Mouse (Mus musculus) bone marrow macrophage, adult 2 months (primary cell): ENCODE data around the gene Foxo1. TPM values are rescaled to one million over a fixed set of nuclear protein-coding genes. Genes with fewer than 3 reads are reported as not detected.
A peak's percentile ranks its signal among the peaks of the same experiment; 100 is the strongest.

Experiments
- H3K27ac ChIP-seq: 2 replicates; pipeline ENCODE4 v1.5.1; 2012; ENCODE audit warnings: low read depth, low read length; ENCODE audit not compliant: insufficient read depth
- H3K4me1 ChIP-seq: 2 replicates; pipeline ENCODE4 v1.6.1; 2012; ENCODE audit warnings: low read length; ENCODE audit not compliant: control insufficient read depth, insufficient read depth
- H3K4me3 ChIP-seq: 2 replicates; pipeline ENCODE4 v1.5.1; 2012; ENCODE audit warnings: mild to moderate bottlenecking, low read length, moderate library complexity; ENCODE audit not compliant: insufficient read depth
- CTCF ChIP-seq: IDR thresholded peaks from 2 replicates; pipeline ENCODE4 v1.5.1; 2012; ENCODE audit warnings: low read depth, mild to moderate bottlenecking, low read length, moderate library complexity
- POLR2A ChIP-seq: IDR thresholded peaks from 2 replicates; pipeline ENCODE4 v1.6.1; 2012; ENCODE audit warnings: mild to moderate bottlenecking, low read depth, low read length, borderline replicate concordance
- polyA plus RNA-seq: library from polyadenylated mRNA; stranded (reverse); fragments of >200 nt; gene quantifications from 2 replicates; pipeline ENCODE4 v1.2.4, GENCODE M21; 2012; ENCODE audit not compliant: missing spikeins, insufficient read depth, insufficient read length

The Foxo1 gene
- polyA plus RNA-seq, 1 experiment: 6.2 TPM

GRCm38 (mm10) chr3:52245996-52246830 lies 21.9 kb upstream of the Foxo1 start:
- Histone ChIP-seq H3K4me1 (peaks cover 3% of the 10 kb centered on the region; the same call in 1 of the 2 replicates), H3K27ac (no peak overlapping the region), H3K4me3 (no peak overlapping the region)
- TF ChIP-seq CTCF: peak; percentile 20; the same call in 1 of the 2 replicates
- TF ChIP-seq POLR2A: no peak

DNA sequence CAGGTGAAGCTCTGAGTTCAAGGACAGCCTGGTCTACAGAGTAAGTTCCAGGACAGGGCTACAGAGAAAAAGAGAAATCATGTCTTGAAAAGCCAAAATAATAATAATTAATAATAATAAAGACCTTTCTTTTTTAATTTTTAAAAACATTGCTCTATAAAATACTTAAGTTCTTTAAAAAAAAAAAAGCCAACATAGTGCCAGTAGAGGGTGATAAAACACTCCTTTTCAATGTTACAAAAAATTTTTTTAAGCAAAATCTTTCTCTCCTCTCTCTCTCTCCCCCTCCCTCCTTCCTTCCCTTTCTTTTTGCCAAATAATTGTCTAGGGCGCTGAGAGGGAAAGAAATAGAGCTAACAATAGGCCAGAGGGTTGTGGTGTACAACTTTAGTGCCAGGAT lies 17.0 kb upstream of the Foxo1 start:
- TF ChIP-seq CTCF (no peak), POLR2A (no peak)
- Histone ChIP-seq H3K27ac (no peak overlapping the region), H3K4me3 (no peak overlapping the region), H3K4me1 (peaks cover 3% of the 10 kb centered on the region; the same call in 1 of the 2 replicates)

- H3K27ac ChIP-seq: no peak overlapping the region
- no peak overlapping the region for H3K4me3 ChIP-seq
- H3K4me1 ChIP-seq: no peaks in the 10 kb centered on the region
- TF ChIP-seq CTCF: 0 out of 2 replicates have a peak, but pooled peaks have one; percentile 51
- no peak for TF ChIP-seq POLR2A
These were observed 14.3 kb upstream of the Foxo1 start for GRCm38 (mm10) chr3:52253656-52254461.

DNA sequence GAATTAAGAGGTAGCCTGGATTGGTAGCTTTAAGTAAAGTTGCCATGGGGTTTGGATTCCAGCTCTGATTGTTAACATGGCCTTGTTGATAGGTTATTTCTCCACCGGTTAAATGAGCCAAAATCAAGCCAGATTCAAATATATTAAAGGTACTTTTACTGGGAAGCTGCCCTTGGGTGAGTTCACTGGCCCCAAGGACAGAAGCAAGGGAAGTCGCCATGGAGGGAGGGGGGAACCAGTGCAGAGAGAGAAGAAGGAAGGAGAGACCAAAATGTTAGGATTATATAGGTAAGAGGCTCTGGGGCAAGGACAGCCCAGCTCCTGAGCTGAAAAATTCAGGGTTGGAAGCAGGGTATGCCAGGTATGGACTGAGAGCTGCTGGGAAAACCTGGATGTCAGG lies 13.6 kb upstream of the Foxo1 start:
- TF ChIP-seq POLR2A: no peak
- TF ChIP-seq CTCF: 0 out of 2 replicates have a peak, but pooled peaks have one; percentile 8
- H3K27ac ChIP-seq: no peak overlapping the region
- H3K4me1 ChIP-seq: no peaks in the 10 kb centered on the region
- no peak overlapping the region for H3K4me3 ChIP-seq

DNA sequence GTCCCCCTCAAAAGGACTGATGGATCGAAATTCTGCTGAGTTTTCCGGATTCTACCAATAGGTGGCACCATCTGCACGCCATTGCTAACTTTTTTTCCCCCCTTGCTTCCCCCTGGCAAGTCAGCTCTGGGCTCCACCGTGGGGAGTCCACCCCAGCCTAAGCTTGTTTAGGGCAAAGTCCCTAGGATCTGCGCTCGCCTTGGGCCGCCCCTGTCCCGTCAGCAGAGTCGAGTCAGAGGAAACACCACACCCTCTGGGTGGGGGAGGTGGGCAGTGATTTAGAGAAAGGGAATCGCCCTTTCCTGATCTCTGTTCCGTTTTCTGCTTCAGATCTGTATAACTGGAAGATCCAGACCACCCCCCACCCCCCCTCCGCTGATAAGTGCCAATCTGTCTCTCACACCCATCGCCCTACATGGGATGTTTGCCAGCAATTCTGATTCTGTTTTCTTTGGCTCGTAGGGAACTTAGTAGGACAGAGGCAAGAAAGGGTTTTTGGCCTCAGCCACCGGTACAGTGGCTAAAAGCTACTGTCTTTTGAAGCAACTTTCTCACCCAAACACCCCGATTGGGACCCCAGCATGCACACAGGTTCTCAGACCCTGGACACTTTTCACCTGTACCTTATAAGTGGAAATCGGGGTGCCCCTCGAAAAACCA lies 10.2 kb upstream of the Foxo1 start:
- TF ChIP-seq CTCF (peak; percentile 98), POLR2A (no peak)
- Histone ChIP-seq H3K4me1 (no peaks in the 10 kb centered on the region), H3K4me3 (peak overlapping the region; percentile 27; the same call in 1 of the 2 replicates), H3K27ac (no peak overlapping the region)

GRCm38 (mm10) chr3:52258532-52258931 lies 9.6 kb upstream of the Foxo1 start:
- TF ChIP-seq POLR2A (no peak), CTCF (no peak)
- H3K27ac ChIP-seq: no peak overlapping the region

DNA sequence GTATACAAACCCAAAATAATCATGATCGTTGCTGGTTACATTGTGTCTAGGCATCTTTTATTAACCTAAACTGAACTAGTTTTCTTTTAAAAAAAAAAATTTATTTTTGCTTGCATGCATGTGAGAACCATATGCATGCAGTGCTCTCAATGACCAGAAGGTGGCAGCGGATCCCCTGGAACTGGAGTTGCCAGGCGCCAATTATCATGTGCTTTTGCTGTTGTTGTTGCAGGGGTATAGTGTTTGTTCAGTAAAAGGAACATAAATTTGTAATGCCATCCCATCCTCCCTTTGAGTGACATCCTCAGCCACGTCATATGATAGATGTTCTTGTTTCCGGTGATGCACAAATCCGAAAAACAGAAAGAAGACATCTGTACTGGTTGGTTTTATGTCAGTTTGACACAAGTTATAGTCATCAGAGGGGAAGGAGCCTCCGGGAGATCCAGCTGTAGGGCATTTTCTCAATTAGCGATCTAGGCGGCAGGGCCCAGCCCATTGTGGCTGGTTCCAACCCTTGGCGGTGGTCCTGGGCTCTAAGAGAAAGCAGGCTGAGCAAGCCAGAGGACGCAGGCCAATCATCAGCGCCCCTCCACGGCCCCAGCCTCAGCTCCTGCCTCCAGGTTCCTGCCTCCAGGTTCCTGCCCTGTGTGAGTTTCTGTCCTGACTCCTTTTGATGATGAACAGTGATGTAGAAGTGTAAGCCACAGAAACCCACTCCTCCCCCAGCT lies 5.5 kb upstream of the Foxo1 start:
- TF ChIP-seq CTCF: peak; percentile 71
- TF ChIP-seq POLR2A: no peak
- no peaks in the 10 kb centered on the region for H3K4me1 ChIP-seq
- H3K4me3 ChIP-seq: no peak overlapping the region
- no peak overlapping the region for H3K27ac ChIP-seq

More at GRCm38 (mm10) chr3:52258532-52258931, 9.6 kb upstream of the Foxo1 start:
- Histone ChIP-seq H3K4me1 (no peaks in the 10 kb centered on the region), H3K4me3 (no peak overlapping the region)

DNA sequence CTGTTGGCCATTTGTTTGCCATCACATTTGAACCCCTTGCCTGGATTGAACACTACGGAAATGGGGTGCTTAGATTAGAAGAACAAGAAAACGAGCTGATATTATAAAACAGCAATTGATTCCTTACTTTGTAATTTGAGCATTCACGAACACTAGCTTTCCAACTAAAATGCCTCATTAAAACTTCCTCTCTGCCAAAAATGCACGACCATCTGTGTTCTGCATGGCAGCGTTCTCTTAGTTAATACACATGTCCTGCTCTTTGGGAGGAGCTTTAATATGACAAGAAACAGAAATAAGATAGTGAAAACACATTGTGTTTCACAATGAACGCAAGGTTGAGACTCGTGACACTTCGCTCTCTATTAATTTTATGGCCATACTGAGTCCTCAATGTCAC lies 3.8 kb upstream of the Foxo1 start:
- Histone ChIP-seq H3K4me1 (no peaks in the 10 kb centered on the region), H3K27ac (no peak overlapping the region), H3K4me3 (no peak overlapping the region)
- TF ChIP-seq CTCF: no peak

- H3K4me3 ChIP-seq: no peak overlapping the region
- H3K27ac ChIP-seq: no peak overlapping the region
- peaks cover 5% of the 10 kb centered on the region; the same call in 1 of the 2 replicates for H3K4me1 ChIP-seq
- TF ChIP-seq CTCF (no peak), POLR2A (no peak)
These were observed 1.5 kb upstream of the Foxo1 start for GRCm38 (mm10) chr3:52266606-52267160.
